Mouse (Mus musculus): ENCODE measurements around the gene Dnali1. TPM values are rescaled to one million over a fixed set of nuclear protein-coding genes. Genes with fewer than 3 reads are reported as not detected.

Dnali1 gene
- polyA plus RNA-seq (2014; fragmentation: Illumina TruSeq; extraction: RNeasy Lipid Tissue Mini Kit (QIAGEN cat#74804); ENCODE audit: low replicate concordance), result not detected

DNA sequence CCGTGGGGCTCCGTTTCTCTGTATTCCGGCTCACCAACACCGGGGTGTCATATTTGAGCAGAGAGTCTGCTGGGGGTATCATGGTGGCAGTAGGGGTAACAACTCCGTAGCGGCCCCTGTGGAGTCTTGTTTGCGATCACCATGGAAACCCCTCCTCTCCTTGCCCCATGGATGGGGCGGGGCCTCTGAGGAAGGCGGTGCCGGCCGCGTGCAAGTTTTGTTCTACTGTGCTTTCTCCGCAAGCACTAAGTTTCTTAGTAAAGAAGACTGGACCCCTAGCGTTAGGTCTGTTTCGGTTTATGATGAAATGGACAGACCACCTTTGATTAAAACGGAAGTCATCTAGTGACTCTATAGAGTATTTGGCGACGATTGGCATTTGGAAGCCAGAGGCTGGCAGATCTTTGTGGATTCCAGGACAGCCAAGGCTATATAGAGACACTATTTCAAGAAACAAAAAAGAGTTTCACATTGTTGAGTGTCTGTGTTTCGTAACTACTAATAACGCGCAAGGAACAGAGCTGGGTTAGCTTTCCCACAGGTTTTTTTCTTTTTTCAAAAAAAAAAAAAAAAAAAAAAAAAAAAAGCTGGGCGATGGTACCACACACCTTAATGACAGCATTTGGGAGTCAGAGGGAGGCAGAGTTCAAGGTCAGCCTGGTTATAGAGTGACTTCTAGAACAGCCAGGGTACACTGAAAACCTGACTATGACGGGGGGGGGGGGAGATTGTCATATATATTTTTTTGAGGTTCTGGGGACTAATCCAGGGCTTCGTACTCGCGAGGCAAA lies at the start of gene Dnali1:
Gene Dnali1 (minus strand): TSS at position 187 of the 791 bp plus-strand sequence.

DNA sequence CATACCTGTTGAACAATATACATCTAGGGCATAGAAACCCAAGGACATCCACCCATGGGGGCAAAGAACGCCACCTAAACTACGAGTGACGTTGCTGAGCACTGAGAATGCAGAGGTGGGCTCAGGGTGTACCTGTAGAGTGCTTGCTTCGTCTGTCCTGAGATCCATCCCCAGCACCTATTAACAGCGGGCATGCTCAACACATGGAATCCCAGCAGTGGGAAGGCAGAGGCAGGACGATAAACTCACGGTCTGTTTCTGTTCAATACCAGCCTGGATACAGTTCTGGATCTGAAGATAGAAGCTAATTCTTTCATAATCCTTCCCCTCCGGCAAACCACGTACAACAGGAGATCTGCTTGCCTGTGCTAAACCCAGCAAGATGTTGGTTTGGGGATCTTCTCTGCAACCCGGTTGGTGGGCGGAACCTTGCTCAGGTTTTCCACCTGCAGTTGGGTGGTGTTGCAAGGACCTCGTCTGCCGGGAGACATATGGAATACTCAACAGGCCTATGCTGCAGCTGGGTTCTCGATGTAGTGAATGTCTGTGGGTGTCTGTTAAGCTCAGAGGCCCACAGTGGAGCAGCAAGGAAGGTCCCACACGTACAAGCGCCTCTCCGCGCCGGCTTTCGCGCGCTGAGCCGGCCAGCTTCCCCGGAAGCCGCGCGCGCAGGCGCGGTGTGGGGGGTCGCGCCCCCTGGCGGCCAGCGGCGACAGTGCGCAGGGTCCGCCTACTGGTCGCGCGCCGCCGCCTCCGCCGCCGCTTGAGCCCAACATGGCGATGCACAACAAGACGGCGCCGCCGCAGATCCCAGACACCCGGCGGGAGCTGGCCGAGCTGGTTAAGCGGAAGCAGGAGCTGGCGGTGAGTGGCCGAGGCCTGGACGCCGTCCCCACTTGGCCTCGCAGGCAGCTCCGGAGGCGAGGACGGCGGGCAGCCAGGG lies 19.2 kb upstream of the Dnali1 start, which contains the start of gene Meaf6:
Gene Meaf6 (plus strand): TSS at position 732 of the 943 bp plus-strand sequence.

DNA sequence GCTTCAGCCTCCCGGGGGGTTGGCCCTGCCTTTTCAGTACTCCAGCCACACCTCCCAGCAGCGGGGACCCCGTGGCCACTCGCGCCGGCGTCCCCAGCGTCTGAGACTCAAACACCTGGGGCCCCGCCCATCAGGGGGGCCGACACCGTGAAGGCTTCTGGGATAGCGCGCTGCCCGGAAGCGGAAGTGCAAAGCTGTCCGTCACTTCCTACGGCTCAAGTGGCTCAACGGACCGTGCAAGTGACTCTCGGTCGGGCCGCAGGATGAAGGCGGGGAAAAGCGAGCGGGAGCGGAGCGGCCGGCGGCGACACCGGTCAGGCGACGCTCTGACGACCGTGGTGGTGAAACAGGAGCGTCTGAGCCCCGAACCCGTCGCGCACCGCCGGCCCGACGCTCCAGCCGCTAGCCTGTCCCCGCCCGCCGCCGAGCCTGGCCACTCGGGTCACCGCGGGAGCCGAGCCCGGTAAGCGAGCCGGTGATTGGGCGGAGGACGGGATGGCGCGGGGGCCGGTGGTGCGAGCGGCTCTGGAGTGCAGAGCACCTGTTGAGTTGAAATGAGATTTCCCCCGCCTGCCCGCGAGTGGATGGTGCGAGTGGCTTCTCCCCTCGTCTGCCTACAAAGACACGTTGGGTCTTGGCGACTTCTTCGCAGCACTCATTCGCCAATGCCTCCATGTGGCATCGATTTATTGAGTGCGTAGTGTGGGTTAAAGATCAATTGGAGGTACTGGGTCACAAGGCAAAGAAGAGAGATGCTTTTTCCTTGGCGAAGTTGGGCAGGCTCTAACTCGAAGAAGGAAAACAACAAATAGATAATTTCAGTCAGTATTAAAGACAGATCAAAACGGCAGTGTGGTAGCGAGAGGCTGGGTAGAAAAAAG lies 1.2 kb upstream of the Dnali1 start, which contains the start of gene Snip1:
Gene Snip1 (plus strand): TSS at position 183 of the 881 bp plus-strand sequence.

DNA sequence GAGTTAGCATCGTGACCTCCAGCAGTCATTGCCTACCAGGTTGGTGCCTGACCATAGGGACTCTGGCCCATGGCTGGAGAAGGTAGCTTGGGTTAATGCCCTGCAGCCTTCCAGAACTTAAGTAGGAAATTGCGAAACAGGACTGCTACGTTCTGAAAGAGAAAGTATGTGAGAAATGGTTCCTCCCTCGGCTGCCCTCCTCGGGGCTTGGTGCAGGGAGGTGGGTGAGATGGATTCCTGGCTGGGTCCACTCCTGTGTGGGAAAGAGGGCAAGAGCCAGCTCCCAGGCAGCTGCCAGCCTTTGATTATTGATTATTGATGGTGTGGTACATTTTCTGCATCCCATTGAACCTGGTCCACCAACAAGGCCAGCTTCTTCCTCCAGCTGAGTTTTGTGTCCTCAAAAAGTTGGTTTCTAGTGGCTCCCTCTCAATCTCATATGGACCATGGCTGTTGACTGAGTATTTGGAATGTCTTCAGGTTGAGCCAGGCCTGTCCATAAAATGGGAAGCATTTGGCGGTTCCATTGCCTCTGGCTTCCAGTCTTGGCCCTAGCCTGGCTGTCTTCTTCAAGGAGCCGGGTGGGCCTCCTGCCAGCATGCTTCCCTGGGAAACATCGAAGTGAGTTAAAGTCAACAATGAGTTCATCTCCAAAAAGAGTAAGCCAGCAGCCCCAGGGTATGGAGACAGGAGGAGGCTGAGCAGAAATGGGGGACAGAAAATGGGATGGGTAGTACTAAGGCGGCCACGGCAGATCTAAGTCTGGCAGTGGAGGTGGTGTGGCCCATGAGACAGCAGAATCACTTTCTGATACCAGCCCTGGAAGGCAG lies 49.5 kb downstream of the Dnali1 start, which contains the start of gene Gnl2:
Gene Gnl2 (plus strand): TSS at position 780 of the 830 bp plus-strand sequence.

Other genes starting within 250 kb of the Dnali1 start
- gene Yrdc, start 215.0 kb downstream of the Dnali1 start, polyA plus RNA-seq (2014; fragmentation: Illumina TruSeq; extraction: RNeasy Lipid Tissue Mini Kit (QIAGEN cat#74804); ENCODE audit: low replicate concordance), result 18.4 TPM
- gene 1110065P20Rik, start 214.5 kb downstream of the Dnali1 start, polyA plus RNA-seq (2014; fragmentation: Illumina TruSeq; extraction: RNeasy Lipid Tissue Mini Kit (QIAGEN cat#74804); ENCODE audit: low replicate concordance), result 0.71 TPM
- gene Maneal, start 203.5 kb downstream of the Dnali1 start, polyA plus RNA-seq (2014; fragmentation: Illumina TruSeq; extraction: RNeasy Lipid Tissue Mini Kit (QIAGEN cat#74804); ENCODE audit: low replicate concordance), result not detected
- gene Epha10, start 184.8 kb downstream of the Dnali1 start, polyA plus RNA-seq (2014; fragmentation: Illumina TruSeq; extraction: RNeasy Lipid Tissue Mini Kit (QIAGEN cat#74804); ENCODE audit: low replicate concordance), result not detected
- gene 9930104L06Rik, start 128.7 kb downstream of the Dnali1 start, polyA plus RNA-seq (2014; fragmentation: Illumina TruSeq; extraction: RNeasy Lipid Tissue Mini Kit (QIAGEN cat#74804); ENCODE audit: low replicate concordance), result 5.0 TPM
- 37.2 TPM for gene Cdca8, start 126.4 kb downstream of the Dnali1 start, polyA plus RNA-seq (2014; fragmentation: Illumina TruSeq; extraction: RNeasy Lipid Tissue Mini Kit (QIAGEN cat#74804); ENCODE audit: low replicate concordance)
- not detected for gene Rspo1, start 79.3 kb downstream of the Dnali1 start, polyA plus RNA-seq (2014; fragmentation: Illumina TruSeq; extraction: RNeasy Lipid Tissue Mini Kit (QIAGEN cat#74804); ENCODE audit: low replicate concordance)
- 42.5 TPM for gene Gnl2, start 49.1 kb downstream of the Dnali1 start, polyA plus RNA-seq (2014; fragmentation: Illumina TruSeq; extraction: RNeasy Lipid Tissue Mini Kit (QIAGEN cat#74804); ENCODE audit: low replicate concordance)
- gene Snip1, start 969 bp upstream of the Dnali1 start, polyA plus RNA-seq (2014; fragmentation: Illumina TruSeq; extraction: RNeasy Lipid Tissue Mini Kit (QIAGEN cat#74804); ENCODE audit: low replicate concordance), result 12.2 TPM
- gene Meaf6, start 19.4 kb upstream of the Dnali1 start, polyA plus RNA-seq (2014; fragmentation: Illumina TruSeq; extraction: RNeasy Lipid Tissue Mini Kit (QIAGEN cat#74804); ENCODE audit: low replicate concordance), result 19.3 TPM
- gene Zc3h12a, start 62.1 kb upstream of the Dnali1 start, polyA plus RNA-seq (2014; fragmentation: Illumina TruSeq; extraction: RNeasy Lipid Tissue Mini Kit (QIAGEN cat#74804); ENCODE audit: low replicate concordance), result 0.15 TPM

Measured in small intestine, adult 10 weeks (tissue).